Mouse (Mus musculus) heart, adult 18-20 months (tissue): ENCODE measurements at regions not wholly inside any gene's neighbourhood (a gene's known extent, or its start where the extent isn't known, plus 50 kb on each side); places are given as distances from the start of the nearest gene placed in this dataset.

Source experiments
- DNase-seq, 2 experiments: peaks; one replicate each; pipeline ENCODE4 v3.0.0; 2021 to 2022; ENCODE audit warnings: mixed read lengths in 1 of 2

- no peak for DNase-seq
These were observed 191.0 kb upstream of the Noct start for GRCm38 (mm10) chr3:51033292-51033691.

GRCm38 (mm10) chr3:51036700-51037306 lies 187.4 kb upstream of the Noct start:
- DNase-seq = no peak

- no peak for DNase-seq
These were observed 181.9 kb upstream of the Noct start for GRCm38 (mm10) chr3:51042223-51042846.

- no peak for DNase-seq
These were observed 175.5 kb upstream of the Noct start for GRCm38 (mm10) chr3:51048739-51049138.

- DNase-seq = no peak
These were observed 174.1 kb upstream of the Noct start for GRCm38 (mm10) chr3:51050156-51050555.

- no peak for DNase-seq
These were observed 169.2 kb upstream of the Noct start for GRCm38 (mm10) chr3:51055004-51055403.

GRCm38 (mm10) chr3:51064201-51064600 lies 160.0 kb upstream of the Noct start:
- DNase-seq = no peak

GRCm38 (mm10) chr3:51066373-51066772 lies 157.9 kb upstream of the Noct start:
- DNase-seq = no peak

- no peak for DNase-seq
These were observed 151.8 kb upstream of the Noct start for GRCm38 (mm10) chr3:51072417-51072816.

- DNase-seq = no peak
These were observed 151.1 kb upstream of the Noct start for GRCm38 (mm10) chr3:51073003-51073679.

- DNase-seq = no peak
These were observed 150.4 kb upstream of the Noct start for GRCm38 (mm10) chr3:51073743-51074319.

GRCm38 (mm10) chr3:51075219-51075920 lies 148.9 kb upstream of the Noct start:
- DNase-seq = peak; percentile 38 to 40

GRCm38 (mm10) chr3:51078459-51078858 lies 145.8 kb upstream of the Noct start:
- DNase-seq = no peak

- DNase-seq = no peak
These were observed 143.8 kb upstream of the Noct start for GRCm38 (mm10) chr3:51080415-51080814.

GRCm38 (mm10) chr3:51080855-51081254 lies 143.4 kb upstream of the Noct start:
- no peak for DNase-seq

- no peak for DNase-seq
These were observed 141.2 kb upstream of the Noct start for GRCm38 (mm10) chr3:51082831-51083575.

- no peak for DNase-seq
These were observed 140.7 kb upstream of the Noct start for GRCm38 (mm10) chr3:51083583-51083982.

GRCm38 (mm10) chr3:51086441-51086849 lies 137.8 kb upstream of the Noct start:
- DNase-seq = no peak

GRCm38 (mm10) chr3:51087076-51087475 lies 137.2 kb upstream of the Noct start:
- DNase-seq = no peak

- DNase-seq = no peak
These were observed 135.1 kb upstream of the Noct start for GRCm38 (mm10) chr3:51089036-51089669.

- peak; percentile 12 to 21 for DNase-seq
These were observed 132.8 kb upstream of the Noct start for GRCm38 (mm10) chr3:51091478-51091877.
